Mouse (Mus musculus) embryonic facial prominence, embryonic 15.5 days (tissue): ENCODE results near the gene Asphd2. TPM values are rescaled to one million over a fixed set of nuclear protein-coding genes. Genes with fewer than 3 reads are reported as not detected.

ENCODE experiments used
- ATAC-seq: fragments of 200-750 bp; cut with Nextera tagmentation; 2 replicates; pipeline ENCODE4 v1.8.0; 2017; ENCODE audit warnings: low read depth, moderate TSS enrichment; ENCODE audit not compliant: insufficient number of reproducible peaks, low FRiP score, low TSS enrichment
- H3K27ac ChIP-seq: fragments of 300-500 bp; sonication (generic); replicated peaks from 2 replicates; pipeline ENCODE4 v1.5.1; 2015; ENCODE audit warnings: mild to moderate bottlenecking, inconsistent platforms
- H3K27me3 ChIP-seq: fragments of 300-500 bp; sonication (generic); 2 replicates; pipeline ENCODE4 v1.6.1; 2015; ENCODE audit warnings: inconsistent platforms
- H3K36me3 ChIP-seq: fragments of 300-500 bp; sonication (generic); 2 replicates; pipeline ENCODE4 v1.6.1; 2015; ENCODE audit warnings: mild to moderate bottlenecking, inconsistent platforms
- H3K4me1 ChIP-seq: fragments of 300-500 bp; sonication (generic); 2 replicates; pipeline ENCODE4 v1.6.1; 2015; ENCODE audit warnings: inconsistent platforms
- H3K4me2 ChIP-seq: fragments of 300-500 bp; sonication (generic); replicated peaks from 2 replicates; pipeline ENCODE4 v1.6.1; 2015; ENCODE audit warnings: mild to moderate bottlenecking, inconsistent platforms
- H3K4me3 ChIP-seq: fragments of 300-500 bp; sonication (generic); replicated peaks from 2 replicates; pipeline ENCODE4 v1.5.1; 2015; ENCODE audit warnings: mild to moderate bottlenecking, inconsistent platforms
- H3K9ac ChIP-seq: fragments of 300-500 bp; sonication (generic); 2 replicates; pipeline ENCODE4 v1.6.1; 2015; ENCODE audit warnings: inconsistent platforms
- H3K9me3 ChIP-seq: fragments of 300-500 bp; sonication (generic); replicated peaks from 2 replicates; pipeline ENCODE4 v1.6.1; 2016; ENCODE audit warnings: inconsistent platforms
- WGBS: fragments of 180-500 bp; shearing (Covaris S2); methylation state at CpG from one replicate; pipeline ENCODE4 v1.1.7; 2015; 5-methylcytosine and 5-hydroxymethylcytosine counted together
- polyA plus RNA-seq: library from polyadenylated mRNA; unstranded; fragments of >200 nt; fragmentation: Nextera tagmentation; extraction: Ambion mirVana; gene quantifications from 2 replicates; pipeline ENCODE4 v1.2.1, GENCODE M21; 2015

The Asphd2 gene
- polyA plus RNA-seq, 1 experiment from 2014 or later = 18.3 TPM

DNA sequence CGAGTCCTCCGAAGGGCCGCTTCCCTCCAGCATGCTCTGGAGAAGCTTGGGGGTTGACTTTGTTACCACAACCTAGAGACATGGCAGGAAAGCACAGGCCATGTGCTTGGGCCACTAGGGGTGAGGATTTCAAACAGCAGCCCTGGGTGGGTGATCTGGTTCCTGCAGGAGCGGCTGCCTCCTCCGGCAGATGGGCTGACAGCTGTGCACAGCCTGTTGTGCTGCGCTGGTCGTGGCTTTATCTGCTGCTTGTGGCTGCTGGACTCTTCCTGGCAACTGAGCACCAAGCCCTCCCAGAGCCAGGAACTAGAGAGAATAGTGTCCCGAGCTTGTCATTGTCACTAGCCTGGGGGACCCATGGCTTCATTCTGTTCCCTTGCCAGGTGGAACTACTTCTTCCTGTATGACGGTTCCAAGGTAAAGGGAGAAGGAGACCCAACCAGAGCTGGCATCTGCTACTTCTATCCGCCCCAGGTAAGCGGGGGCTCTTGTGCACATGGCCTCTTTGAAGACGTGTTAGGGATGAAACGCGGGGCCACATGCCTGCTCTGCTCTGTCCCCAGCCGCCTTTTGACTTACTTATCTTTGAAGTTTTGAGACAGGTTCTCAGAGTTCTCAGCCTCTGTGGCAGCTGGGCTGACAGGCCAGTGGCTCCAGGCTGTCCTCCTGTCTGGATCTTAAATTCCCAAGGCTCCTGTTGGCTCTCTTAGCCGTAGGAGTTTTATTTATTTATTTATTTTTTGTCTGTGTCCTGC is 48.3 kb downstream of the Asphd2 start:
- Histone ChIP-seq H3K4me3 (no peak overlapping the region), H3K27me3 (no peaks in the 10 kb centered on the region), H3K27ac (no peak overlapping the region), H3K36me3 (peaks cover 47% of the 10 kb centered on the region), H3K4me1 (peaks cover 40% of the 10 kb centered on the region), H3K9ac (no peak overlapping the region), H3K9me3 (no peaks in the 10 kb centered on the region), H3K4me2 (no peak overlapping the region)
- WGBS = 72% methylated on average over 16 of the region's 16 CpGs
- ATAC-seq = no peak

DNA sequence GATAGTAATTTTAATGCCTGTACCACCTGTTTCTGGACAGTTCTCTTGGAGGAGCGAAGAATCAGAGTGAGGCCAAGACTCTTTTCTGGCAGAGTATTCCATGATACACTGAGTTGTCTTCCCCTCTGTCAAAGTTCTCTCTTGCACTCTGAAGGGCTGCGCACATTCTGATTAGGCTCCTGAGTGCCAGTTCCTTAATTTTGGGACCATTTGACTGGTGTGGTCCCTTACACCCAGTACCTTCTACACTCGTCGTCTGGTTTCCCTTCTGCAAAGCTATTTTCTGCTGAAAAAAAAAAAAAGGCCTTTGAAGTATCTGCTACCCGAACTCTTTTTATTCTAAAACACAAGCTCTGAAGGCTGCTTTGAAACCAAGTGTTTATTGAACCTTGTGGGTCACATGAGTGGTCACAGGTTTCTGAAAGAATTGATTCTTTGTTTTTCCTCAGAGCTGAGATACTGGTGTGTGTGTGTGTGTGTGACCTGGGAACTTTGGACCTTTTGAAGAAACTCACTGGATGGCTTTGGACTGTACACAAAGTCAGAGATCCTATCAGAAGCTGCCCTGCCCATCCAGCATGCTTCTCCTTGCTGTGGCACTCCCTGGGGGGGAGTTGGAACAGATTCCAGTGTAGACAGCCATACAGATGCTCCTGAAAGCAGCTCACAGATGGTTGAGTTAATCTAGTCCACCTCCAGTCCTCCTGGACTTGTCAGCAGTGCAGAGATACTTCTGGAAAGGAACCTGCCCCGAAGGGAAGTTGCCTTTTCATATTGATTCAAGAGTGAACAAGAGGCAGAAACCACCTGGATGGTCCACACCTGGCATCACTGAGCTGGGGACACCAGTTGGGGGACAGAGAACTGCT is 50.3 kb downstream of the Asphd2 start:
- H3K4me3 ChIP-seq = no peak overlapping the region; the same call in 1 of the 2 replicates
- peaks cover 29% of the 10 kb centered on the region for H3K36me3 ChIP-seq
- H3K4me2 ChIP-seq = peak overlapping the region; percentile 74; the same call in 1 of the 2 replicates
- no peaks in the 10 kb centered on the region for H3K9me3 ChIP-seq
- 72% methylated on average over 6 of the region's 6 CpGs for WGBS
- H3K27me3 ChIP-seq = no peaks in the 10 kb centered on the region
- no peak overlapping the region for H3K9ac ChIP-seq
- H3K27ac ChIP-seq = no peak overlapping the region
- ATAC-seq = no peak
- H3K4me1 ChIP-seq = peaks cover 42% of the 10 kb centered on the region

DNA sequence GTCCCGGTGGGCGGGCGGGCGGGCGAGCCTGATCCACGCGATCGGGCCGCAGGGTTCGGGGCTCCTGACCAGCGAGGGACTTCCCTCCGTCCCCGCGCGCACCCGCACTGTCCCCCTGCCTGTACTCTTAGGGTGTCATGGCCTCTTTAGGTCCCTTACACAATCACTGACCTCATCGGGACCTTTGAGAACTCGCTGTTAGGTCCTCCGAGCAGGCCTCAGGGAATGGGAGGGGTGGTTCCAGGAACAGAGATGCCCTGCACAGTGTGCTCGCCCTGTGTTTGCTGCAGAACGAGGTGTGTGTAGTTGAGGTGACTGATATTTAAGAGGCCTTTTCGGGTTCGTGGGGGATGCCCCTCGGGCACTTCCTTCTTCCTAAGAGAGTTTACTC is 51.5 kb downstream of the Asphd2 start:
- Histone ChIP-seq H3K4me2 (peak overlapping the region; percentile 74), H3K4me3 (peak overlapping the region; percentile 82), H3K36me3 (peaks cover 28% of the 10 kb centered on the region), H3K4me1 (peaks cover 42% of the 10 kb centered on the region), H3K9me3 (no peaks in the 10 kb centered on the region), H3K27me3 (no peaks in the 10 kb centered on the region), H3K9ac (peak overlapping the region; percentile 84), H3K27ac (peak overlapping the region; percentile 65; the same call in 1 of the 2 replicates)
- WGBS = 1% methylated on average over 24 of the region's 24 CpGs
- peak; percentile 52 for ATAC-seq

DNA sequence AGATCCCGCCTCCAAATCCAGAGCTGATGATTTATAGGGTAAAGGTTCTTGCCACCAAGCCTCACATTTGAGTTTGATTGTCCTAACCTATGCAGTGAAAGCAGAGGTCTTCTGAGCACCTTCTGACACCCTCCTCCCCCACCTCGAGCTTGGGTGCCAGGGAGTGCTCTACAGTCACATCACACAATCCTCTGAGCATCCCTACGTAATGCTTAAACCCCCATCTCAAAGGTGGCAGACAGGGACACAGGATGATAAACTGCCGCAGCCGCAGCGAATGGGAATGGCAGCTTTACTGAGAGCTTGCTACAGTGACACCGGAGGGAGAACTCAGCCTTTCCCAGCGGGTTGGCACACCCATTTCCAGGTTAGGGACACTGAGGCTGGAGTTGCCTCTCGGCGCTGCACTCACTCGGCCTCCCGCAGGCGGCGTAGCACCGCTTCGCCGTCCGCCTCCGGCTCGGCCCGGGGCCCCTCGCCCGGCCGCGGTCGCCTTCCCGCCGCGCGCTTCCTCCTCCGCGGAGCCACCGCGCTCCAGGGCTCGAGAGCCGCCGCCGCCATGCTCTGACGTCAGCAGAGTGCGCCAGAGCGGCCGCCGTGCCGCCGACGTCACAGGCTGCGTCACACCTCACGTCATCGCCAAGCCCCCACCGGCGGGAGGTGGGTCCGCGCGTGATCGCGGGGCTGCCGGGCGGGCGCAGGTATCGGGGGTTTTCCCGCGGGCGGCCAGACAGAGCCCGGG is 52.0 kb downstream of the Asphd2 start, which contains the start of the genes Srrd and Hps4:
TSS of gene Srrd (minus strand) at position 578 of the 742 bp plus-strand sequence.
TSS of gene Hps4 (plus strand) at position 621 of the 742 bp plus-strand sequence.
- ATAC-seq = peak; percentile 75
- Histone ChIP-seq H3K4me1 (peaks cover 42% of the 10 kb centered on the region), H3K9ac (peak within 1 kb of the TSS; percentile 84), H3K27ac (peak within 1 kb of the TSS; percentile 65), H3K4me3 (peak within 1 kb of the TSS; percentile 82), H3K4me2 (peak within 1 kb of the TSS; percentile 74), H3K9me3 (no peaks in the 10 kb centered on the region), H3K27me3 (no peaks in the 10 kb centered on the region), H3K36me3 (peaks cover 29% of the 10 kb centered on the region)
- 2% methylated on average over 59 of the region's 64 CpGs for WGBS

DNA sequence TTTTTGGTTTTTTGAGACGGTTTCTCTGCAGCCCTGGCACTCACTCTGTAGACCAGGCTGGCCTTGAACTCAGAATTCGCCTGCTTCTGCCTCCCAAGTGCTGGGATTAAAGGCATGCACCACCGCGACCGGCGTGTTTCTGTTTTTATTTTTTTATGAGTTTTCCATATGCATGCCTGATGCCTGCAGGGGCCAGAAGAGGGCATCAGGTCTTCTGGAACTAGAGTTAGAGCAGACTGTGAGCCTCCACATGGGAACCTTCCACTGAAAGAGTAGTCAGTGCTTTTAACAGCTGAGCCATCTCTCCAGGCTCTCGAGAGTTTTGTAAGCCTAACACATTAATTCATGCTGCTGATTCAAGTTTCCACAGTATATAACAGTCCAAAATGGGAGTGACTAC is 55.5 kb downstream of the Asphd2 start:
- H3K9ac ChIP-seq = no peak overlapping the region
- H3K27ac ChIP-seq = no peak overlapping the region
- H3K4me3 ChIP-seq = no peak overlapping the region
- no peaks in the 10 kb centered on the region for H3K27me3 ChIP-seq
- 54% methylated on average over 7 of the region's 7 CpGs for WGBS
- H3K36me3 ChIP-seq = peaks cover 50% of the 10 kb centered on the region
- H3K4me1 ChIP-seq = peaks cover 25% of the 10 kb centered on the region
- no peak for ATAC-seq
- no peaks in the 10 kb centered on the region for H3K9me3 ChIP-seq
- H3K4me2 ChIP-seq = no peak overlapping the region

DNA sequence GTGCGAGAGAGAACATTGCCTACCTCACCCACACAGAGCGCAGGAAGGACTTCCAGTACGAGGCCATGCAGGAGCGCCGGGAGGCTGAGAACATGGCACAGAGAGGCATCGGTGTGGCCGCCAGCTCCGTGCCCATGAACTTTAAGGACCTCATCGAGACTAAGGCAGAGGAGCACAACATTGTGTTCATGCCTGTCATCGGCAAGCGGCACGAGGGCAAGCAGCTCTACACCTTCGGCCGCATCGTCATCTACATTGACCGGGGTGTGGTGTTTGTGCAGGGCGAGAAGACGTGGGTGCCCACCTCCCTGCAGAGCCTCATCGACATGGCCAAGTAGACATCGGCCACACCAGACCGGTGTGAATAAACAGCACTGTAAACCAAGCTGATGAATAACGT is 57.7 kb downstream of the Asphd2 start:
- Histone ChIP-seq H3K27ac (no peak overlapping the region), H3K4me2 (no peak overlapping the region), H3K9me3 (no peaks in the 10 kb centered on the region), H3K27me3 (no peaks in the 10 kb centered on the region), H3K4me1 (peaks cover 8% of the 10 kb centered on the region), H3K4me3 (no peak overlapping the region), H3K36me3 (peaks cover 72% of the 10 kb centered on the region), H3K9ac (no peak overlapping the region)
- no peak for ATAC-seq
- WGBS = 93% methylated on average over 22 of the region's 22 CpGs

DNA sequence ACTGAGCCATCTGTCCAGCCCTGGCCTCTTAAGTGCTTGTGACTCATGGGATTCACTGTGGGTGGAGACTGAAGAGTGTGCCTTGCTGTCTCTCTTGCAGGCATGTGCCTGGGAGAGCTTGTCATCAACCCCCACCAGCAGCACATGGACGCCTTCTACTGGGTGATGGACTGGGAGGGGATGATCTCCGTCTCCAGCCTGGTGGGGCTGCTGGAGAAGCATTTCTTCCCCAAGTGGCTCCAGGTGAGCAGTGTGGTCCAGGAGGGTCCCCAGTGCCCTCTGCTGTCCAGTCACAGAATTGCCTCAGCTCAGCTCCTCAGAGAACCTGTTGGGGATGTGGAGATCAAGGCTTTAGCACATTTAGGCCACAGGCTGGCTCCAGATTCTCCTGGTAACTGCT is 59.2 kb downstream of the Asphd2 start:
- Histone ChIP-seq H3K4me2 (no peak overlapping the region), H3K4me3 (no peak overlapping the region), H3K36me3 (peaks cover 87% of the 10 kb centered on the region), H3K4me1 (no peaks in the 10 kb centered on the region), H3K27me3 (no peaks in the 10 kb centered on the region), H3K27ac (no peak overlapping the region), H3K9me3 (no peaks in the 10 kb centered on the region), H3K9ac (no peak overlapping the region)
- no peak for ATAC-seq
- WGBS = 24% methylated on average over 2 of the region's 2 CpGs

Other genes starting within 250 kb of the Asphd2 start
- 3.4 and 3.7 TPM in 2 replicates for gene Cryba4, start 142.3 kb downstream of the Asphd2 start, polyA plus RNA-seq
- 6.8 and 7.7 TPM in 2 replicates for gene Crybb1, start 139.1 kb downstream of the Asphd2 start, polyA plus RNA-seq
- gene Tpst2, start 118.2 kb downstream of the Asphd2 start, polyA plus RNA-seq = 51.0 and 52.0 TPM in 2 replicates
- 30.5 and 31.1 TPM in 2 replicates for gene Tfip11, start 68.5 kb downstream of the Asphd2 start, polyA plus RNA-seq
- 35.3 and 46.6 TPM in 2 replicates for gene Srrd, start 51.8 kb downstream of the Asphd2 start, polyA plus RNA-seq
- 37.6 and 37.7 TPM in 2 replicates for gene Hps4, start 51.8 kb downstream of the Asphd2 start, polyA plus RNA-seq
- gene Gm6583, start 38.8 kb downstream of the Asphd2 start, polyA plus RNA-seq = 0.29 and 0.31 TPM in 2 replicates
- not detected in 2 replicates for gene Gm6588, start 54.6 kb upstream of the Asphd2 start, polyA plus RNA-seq
- 1.3 and 1.4 TPM in 2 replicates for gene Sez6l, start 182.3 kb upstream of the Asphd2 start, polyA plus RNA-seq